Mouse (Mus musculus): ENCODE results near the gene RPS10-NUDT3.

DNA sequence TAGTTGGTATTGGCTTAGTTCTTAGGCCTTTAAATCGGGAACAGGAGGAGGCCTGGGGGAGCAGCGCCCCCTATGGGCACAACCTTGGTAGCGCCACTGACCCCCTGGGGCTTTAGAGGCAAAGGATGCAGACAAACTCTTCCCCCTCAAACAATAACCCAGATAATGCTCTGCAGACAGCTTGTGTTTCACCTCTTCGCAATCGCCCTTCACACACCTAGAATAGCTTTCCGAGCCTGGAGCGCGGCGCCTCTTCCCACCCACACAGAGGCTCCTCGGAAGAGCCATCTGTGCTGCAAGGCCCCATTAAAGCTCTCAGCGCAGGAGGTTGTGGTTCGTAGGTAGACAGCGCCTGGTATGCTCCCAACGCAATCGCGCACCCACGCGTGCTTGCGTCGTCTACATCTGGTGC is 3.9 kb upstream of the RPS10-NUDT3 start:
- peak; percentile 70 for TF ChIP-seq CTCF (IDR thresholded peaks at IDR 0.05)
- no peak for TF ChIP-seq POLR2A (IDR thresholded peaks at IDR 0.05; ENCODE audit: insufficient read depth, low read depth, low read length)
